Mouse (Mus musculus): ENCODE measurements around the gene Dnpep. TPM values are rescaled to one million over a fixed set of nuclear protein-coding genes. Genes with fewer than 3 reads are reported as not detected.

Dnpep gene
- polyA plus RNA-seq, 1 experiment from 2014 or later = 125 TPM

- Histone ChIP-seq H3K27me3 (ENCODE audit: control insufficient read depth, insufficient read depth, low read length) (peaks cover 28% of the 10 kb centered on the region), H3K4me2 (ENCODE audit: low read depth, low read length) (no peak overlapping the region), H3K4me3 (replicated peaks; ENCODE audit: low read length) (no peak overlapping the region), H3K9me3 (replicated peaks; ENCODE audit: control insufficient read depth, low read length) (no peaks in the 10 kb centered on the region), H3K27ac (ENCODE audit: low read length) (no peak overlapping the region), H3K4me1 (ENCODE audit: control insufficient read depth, insufficient read depth, low read length) (no peaks in the 10 kb centered on the region), H3K9ac (ENCODE audit: low read length) (no peak overlapping the region), H3K36me3 (ENCODE audit: control insufficient read depth, insufficient read depth, low read length) (no peaks in the 10 kb centered on the region)
- no peak for ATAC-seq (ENCODE audit: insufficient read depth, low FRiP score)
These were observed 56.5 kb downstream of the Dnpep start for GRCm38 (mm10) chr1:75261278-75261677.

Other genes starting within 250 kb of the Dnpep start
- gene Nhej1, start 192.8 kb downstream of the Dnpep start, polyA plus RNA-seq (2015; fragmentation: Nextera tagmentation; extraction: Ambion mirVana) = 7.6 TPM in 2 replicates
- 0.85 and 1.3 TPM in 2 replicates for gene Slc23a3, start 184.1 kb downstream of the Dnpep start, polyA plus RNA-seq (2015; fragmentation: Nextera tagmentation; extraction: Ambion mirVana)
- 41.4 and 43.4 TPM in 2 replicates for gene Cnppd1, start 175.3 kb downstream of the Dnpep start, polyA plus RNA-seq (2015; fragmentation: Nextera tagmentation; extraction: Ambion mirVana)
- 35.4 and 36.5 TPM in 2 replicates for gene Retreg2, start 175.2 kb downstream of the Dnpep start, polyA plus RNA-seq (2015; fragmentation: Nextera tagmentation; extraction: Ambion mirVana)
- gene Zfand2b, start 149.3 kb downstream of the Dnpep start, polyA plus RNA-seq (2015; fragmentation: Nextera tagmentation; extraction: Ambion mirVana) = 43.3 and 45.3 TPM in 2 replicates
- gene Abcb6, start 137.6 kb downstream of the Dnpep start, polyA plus RNA-seq (2015; fragmentation: Nextera tagmentation; extraction: Ambion mirVana) = 23.2 and 27.7 TPM in 2 replicates
- 26.3 and 26.5 TPM in 2 replicates for gene Ankzf1, start 125.8 kb downstream of the Dnpep start, polyA plus RNA-seq (2015; fragmentation: Nextera tagmentation; extraction: Ambion mirVana)
- 28.4 TPM in 2 replicates for gene Atg9a, start 125.8 kb downstream of the Dnpep start, polyA plus RNA-seq (2015; fragmentation: Nextera tagmentation; extraction: Ambion mirVana)
- 18.2 and 20.1 TPM in 2 replicates for gene Glb1l, start 107.2 kb downstream of the Dnpep start, polyA plus RNA-seq (2015; fragmentation: Nextera tagmentation; extraction: Ambion mirVana)
- 109 and 115 TPM in 2 replicates for gene Stk16, start 107.2 kb downstream of the Dnpep start, polyA plus RNA-seq (2015; fragmentation: Nextera tagmentation; extraction: Ambion mirVana)
- 184 and 218 TPM in 2 replicates for gene Tuba4a, start 98.1 kb downstream of the Dnpep start, polyA plus RNA-seq (2015; fragmentation: Nextera tagmentation; extraction: Ambion mirVana)
- not detected in 2 replicates for gene A630095N17Rik, start 85.9 kb downstream of the Dnpep start, polyA plus RNA-seq (2015; fragmentation: Nextera tagmentation; extraction: Ambion mirVana)
- gene Dnajb2, start 81.6 kb downstream of the Dnpep start, polyA plus RNA-seq (2015; fragmentation: Nextera tagmentation; extraction: Ambion mirVana) = 31.3 and 32.3 TPM in 2 replicates
- gene Ptprn, start 53.5 kb downstream of the Dnpep start, polyA plus RNA-seq (2015; fragmentation: Nextera tagmentation; extraction: Ambion mirVana) = 2.0 and 2.6 TPM in 2 replicates
- gene Resp18, start 39.6 kb downstream of the Dnpep start, polyA plus RNA-seq (2015; fragmentation: Nextera tagmentation; extraction: Ambion mirVana) = 6.0 and 6.6 TPM in 2 replicates
- 166 and 194 TPM in 2 replicates for gene Des, start 42.3 kb upstream of the Dnpep start, polyA plus RNA-seq (2015; fragmentation: Nextera tagmentation; extraction: Ambion mirVana)
- gene Speg, start 57.3 kb upstream of the Dnpep start, polyA plus RNA-seq (2015; fragmentation: Nextera tagmentation; extraction: Ambion mirVana) = 41.1 and 41.2 TPM in 2 replicates
- 104 and 127 TPM in 2 replicates for gene Gmppa, start 117.9 kb upstream of the Dnpep start, polyA plus RNA-seq (2015; fragmentation: Nextera tagmentation; extraction: Ambion mirVana)
- gene Asic4, start 132.4 kb upstream of the Dnpep start, polyA plus RNA-seq (2015; fragmentation: Nextera tagmentation; extraction: Ambion mirVana) = 1.3 and 1.4 TPM in 2 replicates
- 28.0 and 28.1 TPM in 2 replicates for gene Chpf, start 161.3 kb upstream of the Dnpep start, polyA plus RNA-seq (2015; fragmentation: Nextera tagmentation; extraction: Ambion mirVana)
- gene Tmem198, start 161.5 kb upstream of the Dnpep start, polyA plus RNA-seq (2015; fragmentation: Nextera tagmentation; extraction: Ambion mirVana) = 1.6 and 2.1 TPM in 2 replicates
- 34.1 and 44.4 TPM in 2 replicates for gene Obsl1, start 188.5 kb upstream of the Dnpep start, polyA plus RNA-seq (2015; fragmentation: Nextera tagmentation; extraction: Ambion mirVana)
- gene Inha, start 189.1 kb upstream of the Dnpep start, polyA plus RNA-seq (2015; fragmentation: Nextera tagmentation; extraction: Ambion mirVana) = 7.4 and 8.3 TPM in 2 replicates
- gene Stk11ip, start 203.5 kb upstream of the Dnpep start, polyA plus RNA-seq (2015; fragmentation: Nextera tagmentation; extraction: Ambion mirVana) = 18.6 and 19.8 TPM in 2 replicates
- gene Slc4a3, start 228.3 kb upstream of the Dnpep start, polyA plus RNA-seq (2015; fragmentation: Nextera tagmentation; extraction: Ambion mirVana) = 14.1 and 15.4 TPM in 2 replicates

All from stomach, embryonic 16.5 days (tissue).